Mouse (Mus musculus): ENCODE results near the gene Frrs1. TPM values are rescaled to one million over a fixed set of nuclear protein-coding genes. Genes with fewer than 3 reads are reported as not detected.
A peak's percentile ranks its signal among the peaks of the same experiment; 100 is the strongest.

The Frrs1 gene
- polyA plus RNA-seq, 1 experiment = 4.0 TPM

DNA sequence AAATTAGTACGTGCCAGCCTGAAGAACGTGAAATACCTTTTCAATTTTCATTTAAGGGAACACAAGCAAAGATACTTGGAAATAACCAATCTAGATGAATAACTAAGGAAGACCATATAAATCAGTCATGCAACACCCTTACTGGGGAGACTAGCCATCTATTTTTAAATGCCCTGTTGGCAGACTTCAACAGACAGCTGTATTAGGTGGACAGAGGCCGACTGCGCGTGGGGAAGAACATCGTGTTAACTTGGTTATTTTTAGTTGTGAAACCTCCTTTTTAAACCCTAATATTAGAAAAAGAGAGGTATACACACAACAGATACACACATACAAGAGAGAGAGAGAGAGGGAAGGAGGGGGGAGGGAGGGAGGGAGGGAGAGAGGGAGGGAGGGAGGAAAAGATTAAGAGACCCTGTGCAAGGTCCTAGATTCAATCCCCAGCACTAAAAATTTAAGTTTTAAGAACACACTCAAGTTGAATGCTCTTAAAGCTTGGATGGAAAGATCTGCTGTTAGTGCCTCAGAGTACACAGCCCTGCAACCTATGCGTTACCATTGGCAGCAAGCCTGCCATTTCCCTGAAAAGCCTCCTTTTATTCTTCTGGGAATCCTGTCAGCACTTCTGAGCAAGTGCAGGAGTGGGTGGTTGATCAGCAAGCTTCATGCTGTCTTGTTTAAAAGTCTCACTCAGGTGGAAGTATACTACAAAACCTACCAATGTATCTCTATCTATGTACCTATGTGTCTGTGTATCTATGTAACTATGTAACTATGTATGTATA lies 26.5 kb upstream of the Frrs1 start:
- no peak for DNase-seq (ENCODE audit: low read depth)
- no peak for TF ChIP-seq POLR2A (IDR thresholded peaks at IDR 0.05; ENCODE audit: borderline replicate concordance, extremely low read depth, insufficient read depth, insufficient read length, poor library complexity, severe bottlenecking)
- no peak for TF ChIP-seq CTCF (IDR thresholded peaks at IDR 0.05; ENCODE audit: borderline replicate concordance, extremely low read depth, insufficient read depth, insufficient read length)

DNA sequence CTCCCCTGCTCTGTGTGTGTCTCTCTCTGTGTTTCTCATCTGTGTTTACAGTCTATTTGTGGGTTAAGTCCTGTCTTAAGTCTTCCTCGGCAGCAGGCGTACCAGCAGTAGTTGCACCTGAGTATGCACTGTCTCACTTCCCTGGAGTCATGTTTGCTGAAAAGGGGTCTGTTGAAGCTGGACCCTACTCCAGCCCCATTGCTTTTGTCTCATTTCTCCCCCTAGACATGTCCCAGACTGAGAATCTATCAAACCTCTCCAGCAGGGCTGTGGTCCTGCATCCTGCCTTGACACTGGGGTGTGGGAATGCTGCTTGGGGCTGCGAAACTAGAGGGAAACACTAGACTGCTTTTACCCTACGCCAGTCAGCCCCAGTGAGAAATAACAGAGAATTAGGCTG lies 25.8 kb upstream of the Frrs1 start:
- DNase-seq (ENCODE audit: low read depth) = no peak
- no peak for TF ChIP-seq CTCF (IDR thresholded peaks at IDR 0.05; ENCODE audit: borderline replicate concordance, extremely low read depth, insufficient read depth, insufficient read length)
- no peak for TF ChIP-seq POLR2A (IDR thresholded peaks at IDR 0.05; ENCODE audit: borderline replicate concordance, extremely low read depth, insufficient read depth, insufficient read length, poor library complexity, severe bottlenecking)

DNA sequence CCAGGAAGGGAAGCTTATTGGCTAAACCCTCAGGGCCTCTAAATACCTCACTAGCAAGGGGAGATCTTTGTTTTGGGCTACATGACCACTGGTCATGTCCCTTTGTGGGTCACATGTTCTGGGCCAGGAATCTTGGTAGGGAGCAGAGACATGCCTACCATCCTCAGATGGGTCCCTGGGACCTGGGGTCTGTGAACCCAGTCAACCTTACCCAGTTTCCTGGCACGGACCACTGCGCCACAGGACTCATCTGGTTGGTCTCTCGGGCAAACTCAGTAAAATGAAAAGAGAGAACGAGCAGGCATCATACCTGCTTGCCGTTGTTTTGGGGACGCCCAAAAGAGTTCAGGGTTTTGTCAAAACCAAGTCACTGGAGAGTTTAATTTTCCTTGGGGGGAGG lies 25.0 kb upstream of the Frrs1 start:
- no peak for DNase-seq (ENCODE audit: low read depth)
- TF ChIP-seq POLR2A (IDR thresholded peaks at IDR 0.05; ENCODE audit: borderline replicate concordance, extremely low read depth, insufficient read depth, insufficient read length, poor library complexity, severe bottlenecking) (no peak), CTCF (IDR thresholded peaks at IDR 0.05; ENCODE audit: borderline replicate concordance, extremely low read depth, insufficient read depth, insufficient read length) (no peak)

DNA sequence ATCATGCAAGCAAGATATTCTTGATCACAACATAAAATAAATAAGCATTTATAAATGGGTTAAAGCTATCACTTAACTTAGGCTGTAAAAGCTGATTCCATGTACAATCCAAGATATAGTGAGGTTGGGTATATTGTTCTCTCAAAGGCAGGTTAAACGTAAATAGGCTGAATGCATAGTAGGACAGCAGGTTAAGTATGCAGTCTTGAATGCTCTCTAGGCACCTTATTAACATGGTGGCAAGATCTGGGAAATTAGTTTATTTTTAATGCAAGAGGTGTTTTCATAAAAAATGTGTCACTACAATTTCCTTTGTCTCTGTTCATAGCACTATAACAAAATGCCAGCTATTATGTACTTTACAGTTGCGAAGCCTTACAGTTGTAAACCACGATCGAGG lies 23.9 kb upstream of the Frrs1 start:
- DNase-seq (ENCODE audit: low read depth) = no peak
- TF ChIP-seq CTCF (IDR thresholded peaks at IDR 0.05; ENCODE audit: borderline replicate concordance, extremely low read depth, insufficient read depth, insufficient read length) (no peak), POLR2A (IDR thresholded peaks at IDR 0.05; ENCODE audit: borderline replicate concordance, extremely low read depth, insufficient read depth, insufficient read length, poor library complexity, severe bottlenecking) (no peak)

DNA sequence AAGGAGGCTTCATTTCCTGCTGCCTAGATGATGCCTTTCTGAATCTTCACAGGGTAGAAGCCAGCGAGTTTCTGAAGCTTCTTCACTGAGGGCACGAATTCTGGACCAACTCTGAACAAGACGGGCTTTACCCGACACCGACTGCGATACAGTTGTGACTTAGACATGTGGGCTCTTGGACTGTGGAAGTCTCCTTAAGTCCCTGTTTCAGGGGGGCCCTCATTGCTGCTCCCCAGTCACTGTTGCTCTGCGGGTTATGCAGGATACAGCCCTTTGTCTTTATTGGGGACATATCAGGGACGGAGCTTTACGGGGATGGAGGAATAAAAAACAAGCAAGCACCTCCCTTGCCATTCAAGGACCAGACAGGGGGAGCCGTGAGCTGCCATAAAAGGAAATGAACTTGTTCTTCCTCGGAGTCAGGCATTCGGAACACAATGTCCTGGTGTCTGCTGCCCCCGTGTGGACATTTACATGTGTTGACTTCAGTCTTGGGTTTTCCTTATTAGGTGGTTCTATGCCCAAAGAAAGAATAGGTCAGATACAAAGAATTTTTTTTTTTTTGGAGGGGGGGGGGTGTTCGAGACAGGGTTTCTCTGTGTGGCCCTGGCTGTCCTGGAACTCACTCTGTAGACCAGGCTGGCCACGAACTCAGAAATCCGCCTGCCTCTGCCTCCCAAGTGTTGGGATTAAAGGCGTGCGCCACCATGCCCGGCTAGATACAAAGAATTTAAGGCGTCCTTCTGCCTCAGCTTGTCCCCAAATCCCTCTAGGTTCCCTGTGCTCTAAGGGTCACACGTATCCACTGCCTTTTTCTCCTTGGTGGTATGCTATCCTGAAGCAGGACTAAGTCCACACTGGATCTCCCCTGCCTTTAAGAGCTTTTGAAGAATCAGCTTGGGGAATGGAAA lies 23.2 kb upstream of the Frrs1 start:
- peak; percentile 97 for DNase-seq (ENCODE audit: low read depth)
- TF ChIP-seq CTCF (IDR thresholded peaks at IDR 0.05; ENCODE audit: borderline replicate concordance, extremely low read depth, insufficient read depth, insufficient read length) = peak; percentile 84; the same call in 1 of the 2 replicates
- no peak for TF ChIP-seq POLR2A (IDR thresholded peaks at IDR 0.05; ENCODE audit: borderline replicate concordance, extremely low read depth, insufficient read depth, insufficient read length, poor library complexity, severe bottlenecking)

DNA sequence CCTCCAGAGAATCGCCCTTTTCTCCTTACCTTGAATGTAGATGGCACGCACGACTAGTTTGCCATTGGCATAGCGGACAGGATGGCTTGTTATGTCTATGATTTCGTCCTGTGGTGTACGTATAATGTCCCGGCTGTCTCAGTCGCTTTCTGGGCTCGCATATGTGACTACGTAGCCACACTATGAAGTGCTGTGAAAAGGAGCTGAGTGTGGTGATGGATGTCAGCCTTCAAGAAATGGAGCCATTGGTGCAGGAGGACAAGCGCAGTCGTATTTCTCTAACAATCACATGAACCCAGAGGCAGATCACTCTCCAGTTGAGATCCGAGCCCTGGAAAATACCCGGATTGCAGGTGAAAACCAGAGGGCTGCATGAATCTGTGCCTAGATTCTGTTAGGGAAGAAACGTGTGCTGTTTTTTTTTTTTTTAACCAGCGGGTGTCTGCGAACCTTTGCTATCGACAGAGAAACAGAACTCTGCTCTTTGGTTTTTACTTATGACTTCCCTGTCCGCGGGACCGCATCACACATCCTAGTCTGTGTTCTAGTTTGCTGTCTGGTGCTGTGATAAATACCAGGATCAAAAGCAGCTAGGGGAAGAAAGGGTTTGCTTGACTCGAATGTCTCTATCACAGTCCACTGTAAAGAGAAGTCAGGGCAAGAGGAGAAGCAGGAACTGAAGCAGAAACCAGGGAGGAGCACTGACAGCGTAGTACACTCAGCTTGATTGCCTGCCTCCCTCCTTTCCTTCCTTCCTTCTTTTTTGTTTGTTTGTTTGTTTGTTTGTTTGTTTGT lies 22.4 kb upstream of the Frrs1 start:
- no peak for DNase-seq (ENCODE audit: low read depth)
- TF ChIP-seq CTCF (IDR thresholded peaks at IDR 0.05; ENCODE audit: borderline replicate concordance, extremely low read depth, insufficient read depth, insufficient read length) = no peak
- TF ChIP-seq POLR2A (IDR thresholded peaks at IDR 0.05; ENCODE audit: borderline replicate concordance, extremely low read depth, insufficient read depth, insufficient read length, poor library complexity, severe bottlenecking) = no peak

DNA sequence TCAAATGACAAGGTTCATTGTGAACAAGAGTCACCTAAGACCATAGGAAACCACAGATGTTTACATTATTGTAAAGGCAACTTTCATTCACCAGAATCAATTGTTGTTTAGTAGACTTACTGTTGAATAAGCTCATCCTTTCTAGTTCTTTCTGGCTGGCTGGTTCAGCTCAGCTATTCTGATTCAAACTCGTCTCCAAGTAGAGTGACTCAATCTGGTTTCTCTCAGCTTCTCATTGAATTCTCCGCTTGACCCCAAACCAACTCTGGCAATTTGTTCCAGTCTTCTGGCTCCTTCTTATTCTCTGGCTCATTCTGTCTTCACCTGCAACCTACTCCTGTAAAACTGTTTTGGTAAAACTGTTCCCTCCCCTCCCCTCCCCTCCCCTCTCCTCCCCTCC lies 18.0 kb upstream of the Frrs1 start:
- TF ChIP-seq CTCF (IDR thresholded peaks at IDR 0.05; ENCODE audit: borderline replicate concordance, extremely low read depth, insufficient read depth, insufficient read length) = no peak
- no peak for TF ChIP-seq POLR2A (IDR thresholded peaks at IDR 0.05; ENCODE audit: borderline replicate concordance, extremely low read depth, insufficient read depth, insufficient read length, poor library complexity, severe bottlenecking)
- DNase-seq (ENCODE audit: low read depth) = no peak

DNA sequence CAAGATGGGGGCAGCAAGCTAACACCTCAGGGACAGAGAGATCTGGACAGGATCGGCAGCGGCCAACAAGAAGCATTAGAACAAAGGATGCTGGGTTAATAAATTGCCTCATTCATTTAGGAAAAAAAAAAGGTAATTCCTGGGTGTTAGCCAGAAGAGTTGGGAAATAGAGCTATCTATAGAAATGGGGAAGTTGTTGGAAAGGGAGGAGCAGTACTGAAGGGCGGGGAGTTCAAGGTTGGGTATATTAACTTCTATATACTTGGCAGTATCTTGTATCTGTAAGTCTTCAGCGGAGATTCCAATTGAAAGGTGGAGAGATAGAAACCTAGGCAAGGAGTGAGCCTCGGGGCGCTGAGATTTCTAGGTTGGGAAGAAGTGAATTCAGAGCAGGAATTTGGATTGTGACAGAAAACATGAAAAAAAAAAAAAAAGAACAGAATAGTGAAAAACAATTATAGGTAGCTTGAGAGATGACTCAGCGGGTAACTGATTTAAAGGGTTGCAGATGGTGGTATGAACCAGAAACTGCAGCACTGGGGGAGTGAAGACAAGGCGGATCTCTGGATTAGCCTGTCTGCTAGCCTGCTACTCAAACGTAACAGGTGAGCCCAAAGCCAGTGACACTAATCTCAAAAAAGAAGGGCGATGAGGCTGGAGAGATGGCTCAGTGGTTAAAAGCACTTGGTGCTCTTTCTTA lies 14.2 kb upstream of the Frrs1 start:
- DNase-seq (ENCODE audit: low read depth) = no peak
- TF ChIP-seq POLR2A (IDR thresholded peaks at IDR 0.05; ENCODE audit: borderline replicate concordance, extremely low read depth, insufficient read depth, insufficient read length, poor library complexity, severe bottlenecking) = no peak
- TF ChIP-seq CTCF (IDR thresholded peaks at IDR 0.05; ENCODE audit: borderline replicate concordance, extremely low read depth, insufficient read depth, insufficient read length) = no peak

DNA sequence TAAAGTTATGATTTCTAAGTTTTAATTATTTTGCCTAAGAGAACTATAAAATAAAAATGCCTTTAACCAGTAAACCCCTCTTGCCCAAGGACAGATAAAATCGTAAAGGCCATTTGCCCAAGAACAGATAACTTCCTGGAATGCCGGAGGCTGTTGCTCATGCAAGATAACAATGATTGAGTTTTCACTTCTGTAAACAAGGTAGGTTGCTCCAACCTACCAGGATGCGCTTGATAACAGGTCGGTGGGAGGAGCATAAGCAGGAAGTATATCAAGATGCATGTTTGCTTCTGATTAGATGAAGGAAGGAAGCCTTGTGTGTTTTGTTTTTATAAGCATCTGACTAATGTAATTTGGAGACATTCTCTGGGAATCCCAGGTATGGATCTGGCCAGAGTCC lies 13.2 kb upstream of the Frrs1 start:
- DNase-seq (ENCODE audit: low read depth) = no peak
- no peak for TF ChIP-seq CTCF (IDR thresholded peaks at IDR 0.05; ENCODE audit: borderline replicate concordance, extremely low read depth, insufficient read depth, insufficient read length)
- no peak for TF ChIP-seq POLR2A (IDR thresholded peaks at IDR 0.05; ENCODE audit: borderline replicate concordance, extremely low read depth, insufficient read depth, insufficient read length, poor library complexity, severe bottlenecking)

DNA sequence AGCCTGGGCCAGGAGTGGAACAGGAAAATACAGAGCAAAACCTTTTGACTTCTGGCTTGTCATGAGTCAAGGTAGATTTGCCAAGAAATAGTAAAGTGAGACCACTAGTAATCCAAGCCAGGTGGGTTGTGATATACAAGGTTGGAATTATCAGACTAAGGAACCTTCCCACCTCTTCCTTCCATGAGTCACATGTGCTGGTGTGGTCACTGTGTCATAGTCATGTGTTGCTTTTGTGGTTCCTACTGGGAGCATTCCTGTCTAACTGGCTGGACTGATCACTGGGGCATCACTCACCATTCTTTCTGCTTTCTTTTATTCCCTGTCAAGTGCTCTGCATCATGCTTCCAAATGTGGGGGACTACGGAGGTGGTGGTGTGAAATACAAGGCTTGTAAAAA lies 11.2 kb upstream of the Frrs1 start:
- no peak for DNase-seq (ENCODE audit: low read depth)
- no peak for TF ChIP-seq POLR2A (IDR thresholded peaks at IDR 0.05; ENCODE audit: borderline replicate concordance, extremely low read depth, insufficient read depth, insufficient read length, poor library complexity, severe bottlenecking)
- TF ChIP-seq CTCF (IDR thresholded peaks at IDR 0.05; ENCODE audit: borderline replicate concordance, extremely low read depth, insufficient read depth, insufficient read length) = no peak

Data from brain, embryonic 14.5 days (tissue).